Mouse (Mus musculus) hindbrain, embryonic 15.5 days (tissue): ENCODE data around the gene Serpinb6d. TPM values are rescaled to one million over a fixed set of nuclear protein-coding genes. Genes with fewer than 3 reads are reported as not detected.

Experiments
- ATAC-seq: fragments of 200-750 bp; cut with Nextera tagmentation; 2 replicates; pipeline ENCODE4 v1.8.0; 2017; ENCODE audit warnings: low read depth, moderate number of reproducible peaks, moderate TSS enrichment; ENCODE audit not compliant: low FRiP score
- H3K27ac ChIP-seq: fragments of 300-500 bp; sonication (generic); replicated peaks from 2 replicates; pipeline ENCODE4 v1.5.1; 2015; ENCODE audit warnings: mild to moderate bottlenecking, inconsistent platforms
- H3K27me3 ChIP-seq: fragments of 300-500 bp; sonication (generic); 2 replicates; pipeline ENCODE4 v1.6.1; 2015; ENCODE audit warnings: control low read depth, inconsistent platforms
- H3K36me3 ChIP-seq: fragments of 300-500 bp; sonication (generic); 2 replicates; pipeline ENCODE4 v1.6.1; 2015; ENCODE audit warnings: control low read depth, inconsistent platforms
- H3K4me1 ChIP-seq: fragments of 300-500 bp; sonication (generic); replicated peaks from 2 replicates; pipeline ENCODE4 v1.6.1; 2015; ENCODE audit warnings: control low read depth, inconsistent platforms
- H3K4me2 ChIP-seq: fragments of 300-500 bp; sonication (generic); 2 replicates; pipeline ENCODE4 v1.6.1; 2015; ENCODE audit warnings: moderate library complexity, mild to moderate bottlenecking, inconsistent platforms
- H3K4me3 ChIP-seq: fragments of 300-500 bp; sonication (generic); 2 replicates; pipeline ENCODE4 v1.5.1; 2015; ENCODE audit warnings: mild to moderate bottlenecking, inconsistent platforms
- H3K9ac ChIP-seq: fragments of 300-500 bp; sonication (generic); 2 replicates; pipeline ENCODE4 v1.6.1; 2015; ENCODE audit warnings: inconsistent platforms
- H3K9me3 ChIP-seq: fragments of 300-500 bp; sonication (generic); 2 replicates; pipeline ENCODE4 v1.6.1; 2016; ENCODE audit warnings: control low read depth, inconsistent platforms
- WGBS: fragments of 180-500 bp; shearing (Covaris S2); methylation state at CpG from one replicate; pipeline ENCODE4 v1.1.7; 2015; 5-methylcytosine and 5-hydroxymethylcytosine counted together
- polyA plus RNA-seq: library from polyadenylated mRNA; unstranded; fragments of >200 nt; fragmentation: Nextera tagmentation; extraction: Ambion mirVana; gene quantifications from 2 replicates; pipeline ENCODE4 v1.2.1, GENCODE M21; 2015

Serpinb6d gene
- not detected in 2 replicates for polyA plus RNA-seq

- no peaks in the 10 kb centered on the region for H3K4me1 ChIP-seq
- no peaks in the 10 kb centered on the region for H3K36me3 ChIP-seq
- no peak within 1 kb of the TSS for H3K4me3 ChIP-seq
- H3K9me3 ChIP-seq, result peaks cover 7% of the 10 kb centered on the region
- H3K27ac ChIP-seq, result no peak within 1 kb of the TSS
- no peaks in the 10 kb centered on the region for H3K27me3 ChIP-seq
- no peak within 1 kb of the TSS for H3K4me2 ChIP-seq
- no peak for ATAC-seq
- H3K9ac ChIP-seq, result no peak within 1 kb of the TSS
- WGBS, result 60% methylated on average over 1 of the region's 1 CpGs
These were observed at the start of gene Serpinb6d for GRCm38 (mm10) chr13:33661105-33661504. TSS of gene Serpinb6d (plus strand) at chr13:33661405.

DNA sequence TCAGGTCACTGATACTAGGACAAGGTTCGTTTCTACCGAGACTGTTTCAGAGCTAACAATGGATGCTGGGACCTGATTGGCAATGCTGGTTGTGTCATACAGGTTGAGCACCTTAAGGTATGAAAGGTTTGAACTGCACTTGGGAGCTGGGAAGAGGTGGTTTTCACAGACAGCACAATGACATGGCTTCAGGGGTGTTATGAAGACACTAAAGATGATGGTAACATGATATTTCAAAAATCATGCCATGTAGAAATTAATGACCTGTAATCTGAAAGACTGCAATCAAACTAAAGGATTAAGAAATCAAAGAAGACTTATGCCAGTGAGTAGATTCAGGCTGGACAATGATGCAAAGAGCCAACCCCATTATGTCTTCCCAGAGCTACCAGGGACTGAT lies 38.3 kb upstream of the Serpinb6d start:
- Histone ChIP-seq H3K27me3 (no peaks in the 10 kb centered on the region), H3K36me3 (no peaks in the 10 kb centered on the region), H3K4me1 (no peaks in the 10 kb centered on the region), H3K27ac (no peak overlapping the region), H3K9me3 (peaks cover 15% of the 10 kb centered on the region; the same call in 1 of the 2 replicates), H3K4me3 (no peak overlapping the region), H3K4me2 (no peak overlapping the region), H3K9ac (no peak overlapping the region)
- ATAC-seq, result no peak
- WGBS, result 94% methylated on average over 2 of the region's 2 CpGs

DNA sequence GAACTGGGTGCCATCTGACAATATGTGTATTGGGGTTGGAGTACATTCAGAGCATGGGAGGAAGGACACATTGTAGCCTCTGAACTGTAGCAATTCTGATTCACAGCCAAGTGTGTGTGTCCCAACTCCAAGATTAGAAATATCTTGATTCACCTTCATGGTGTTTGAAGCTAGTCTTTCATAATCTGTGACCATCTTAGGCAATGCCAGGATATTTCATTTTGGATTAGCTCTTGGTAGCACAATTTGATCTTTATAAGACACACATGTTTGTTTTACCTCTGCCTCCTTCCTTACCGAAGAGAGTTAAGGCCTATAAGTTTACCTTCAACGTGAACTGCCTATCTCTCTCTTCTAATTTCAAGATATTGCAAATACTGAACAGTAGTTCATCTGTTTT lies 18.7 kb upstream of the Serpinb6d start:
- no peaks in the 10 kb centered on the region for H3K4me1 ChIP-seq
- ATAC-seq, result no peak
- H3K4me3 ChIP-seq, result no peak overlapping the region
- H3K27me3 ChIP-seq, result no peaks in the 10 kb centered on the region
- 79% methylated on average over 2 of the region's 2 CpGs for WGBS
- H3K4me2 ChIP-seq, result no peak overlapping the region
- 0 out of 2 replicates have a peak, but pooled peaks cover 12% of the 10 kb centered on the region for H3K9me3 ChIP-seq
- H3K27ac ChIP-seq, result no peak overlapping the region
- no peak overlapping the region for H3K9ac ChIP-seq
- no peaks in the 10 kb centered on the region for H3K36me3 ChIP-seq

DNA sequence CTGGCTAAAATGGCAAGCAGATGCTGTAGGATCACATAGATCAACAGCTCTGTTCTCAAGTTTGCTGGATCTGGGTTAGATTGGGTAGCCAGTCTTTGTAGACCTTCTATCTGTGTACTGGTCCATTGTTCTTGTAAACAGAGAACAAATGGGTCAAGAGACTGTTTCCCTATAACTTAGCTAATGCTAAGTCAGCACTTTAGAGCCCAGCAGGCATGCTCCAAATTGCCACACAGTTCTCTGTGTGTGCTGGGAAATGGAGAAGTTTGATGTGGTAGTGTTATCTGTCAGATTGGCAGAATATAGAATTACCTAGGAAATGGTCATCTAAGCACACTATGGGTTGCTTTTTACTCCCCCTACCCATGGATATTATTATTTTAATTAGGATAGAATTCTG lies 1.3 kb downstream of the Serpinb6d start:
- H3K27me3 ChIP-seq, result no peaks in the 10 kb centered on the region
- H3K4me2 ChIP-seq, result no peak overlapping the region
- no peak overlapping the region for H3K9ac ChIP-seq
- no peak for ATAC-seq
- no peaks in the 10 kb centered on the region for H3K4me1 ChIP-seq
- no peak overlapping the region for H3K4me3 ChIP-seq
- H3K9me3 ChIP-seq, result peaks cover 8% of the 10 kb centered on the region
- H3K27ac ChIP-seq, result no peak overlapping the region
- H3K36me3 ChIP-seq, result no peaks in the 10 kb centered on the region

DNA sequence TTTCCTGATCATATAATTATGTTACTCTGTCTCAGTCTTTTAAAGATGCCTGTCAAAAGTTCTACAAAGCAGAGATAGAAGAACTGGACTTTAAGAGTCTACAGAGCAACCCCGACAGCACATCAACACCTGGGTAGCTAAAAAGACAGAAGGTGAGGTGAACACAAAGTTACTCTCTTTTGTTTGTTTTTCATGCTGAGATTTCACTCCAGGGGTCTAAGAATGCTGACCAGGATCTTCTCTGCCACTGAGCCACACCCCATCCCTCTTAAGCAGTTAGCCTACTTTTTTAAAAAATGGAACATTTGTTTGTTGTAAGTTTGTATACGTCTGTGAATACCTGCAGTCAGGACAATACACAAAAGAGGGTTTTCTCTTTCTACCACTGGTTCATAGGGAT lies 59.1 kb downstream of the Serpinb6d start:
- Histone ChIP-seq H3K27me3 (no peaks in the 10 kb centered on the region), H3K9me3 (no peaks in the 10 kb centered on the region), H3K4me2 (no peak overlapping the region), H3K36me3 (no peaks in the 10 kb centered on the region), H3K4me3 (no peak overlapping the region), H3K4me1 (no peaks in the 10 kb centered on the region), H3K27ac (no peak overlapping the region), H3K9ac (no peak overlapping the region)
- 70% methylated on average over 2 of the region's 2 CpGs for WGBS
- no peak for ATAC-seq

Other genes starting within 250 kb of the Serpinb6d start
- not detected in 2 replicates for gene Serpinb9g, start 176.6 kb upstream of the Serpinb6d start, polyA plus RNA-seq
- not detected in 2 replicates for gene Serpinb6e, start 182.0 kb downstream of the Serpinb6d start, polyA plus RNA-seq
- 0.14 and 0.20 TPM in 2 replicates for gene Serpinb6c, start 244.3 kb downstream of the Serpinb6d start, polyA plus RNA-seq